Mouse (Mus musculus): ENCODE results near the gene Ppfibp2. TPM values are rescaled to one million over a fixed set of nuclear protein-coding genes. Genes with fewer than 3 reads are reported as not detected.

The Ppfibp2 gene
- total and polyA plus RNA-seq, 3 experiments, result 0.27 TPM; not detected in 2

- DNase-seq (ENCODE audit: low spot score) (no peak), ATAC-seq (ENCODE audit: extremely low read depth, insufficient number of reproducible peaks, low FRiP score, poor library complexity, severe bottlenecking) (no peak)
- H3K36me3 ChIP-seq (replicated peaks), result no peaks in the 10 kb centered on the region
These were observed 193.1 kb downstream of the Ppfibp2 start for GRCm38 (mm10) chr7:107787977-107788620.

GRCm38 (mm10) chr7:107796500-107796899 lies 201.5 kb downstream of the Ppfibp2 start:
- TF ChIP-seq TAL1 (conservative IDR thresholded peaks at IDR 0.05; ENCODE audit: low read depth, low read length), result no peak
- TF ChIP-seq CTCF (IDR thresholded peaks at IDR 0.05; ENCODE audit: low read depth, low read length), result no peak
- no peak for TF ChIP-seq GATA1 (IDR thresholded peaks at IDR 0.05; ENCODE audit: borderline replicate concordance, low read length)
- no peak for TF ChIP-seq POLR2AphosphoS5 (IDR thresholded peaks at IDR 0.05; ENCODE audit: insufficient replicate concordance, low read depth, low read length)
- TF ChIP-seq GATA2 (IDR thresholded peaks at IDR 0.05; ENCODE audit: borderline replicate concordance, low read depth, low read length), result no peak
- no peaks in the 10 kb centered on the region for H3K27me3 ChIP-seq (ENCODE audit: insufficient read depth, low read length)
- peaks cover 3% of the 10 kb centered on the region; the same call in 1 of the 2 replicates for H3K9me3 ChIP-seq (replicated peaks)
- no peak overlapping the region for H3K4me3 ChIP-seq (ENCODE audit: low read depth, low read length)
- no peak for DNase-seq (ENCODE audit: low spot score)
- ATAC-seq (ENCODE audit: extremely low read depth, insufficient number of reproducible peaks, low FRiP score, poor library complexity, severe bottlenecking), result no peak
- no peaks in the 10 kb centered on the region for H3K36me3 ChIP-seq (replicated peaks)
- H3K4me1 ChIP-seq (ENCODE audit: insufficient read depth, low read depth, low read length), result no peaks in the 10 kb centered on the region

More at GRCm38 (mm10) chr7:107787977-107788620, 193.1 kb downstream of the Ppfibp2 start:
- H3K9me3 ChIP-seq (replicated peaks), result peaks cover 12% of the 10 kb centered on the region
- no peaks in the 10 kb centered on the region for H3K27me3 ChIP-seq (ENCODE audit: insufficient read depth, low read length)
- TF ChIP-seq POLR2AphosphoS5 (IDR thresholded peaks at IDR 0.05; ENCODE audit: insufficient replicate concordance, low read depth, low read length) (no peak), GATA1 (IDR thresholded peaks at IDR 0.05; ENCODE audit: borderline replicate concordance, low read length) (no peak), TAL1 (conservative IDR thresholded peaks at IDR 0.05; ENCODE audit: low read depth, low read length) (no peak), GATA2 (IDR thresholded peaks at IDR 0.05; ENCODE audit: borderline replicate concordance, low read depth, low read length) (no peak), CTCF (IDR thresholded peaks at IDR 0.05; ENCODE audit: low read depth, low read length) (no peak)
- no peak overlapping the region for H3K4me3 ChIP-seq (ENCODE audit: low read depth, low read length)
- H3K4me1 ChIP-seq (ENCODE audit: insufficient read depth, low read depth, low read length), result no peaks in the 10 kb centered on the region

Other genes starting within 250 kb of the Ppfibp2 start
- not detected in 2 replicates for gene Syt9, start 224.5 kb upstream of the Ppfibp2 start, total RNA-seq (2014; fragmentation: Nextera tagmentation)
- gene Syt9, start 224.5 kb upstream of the Ppfibp2 start, total RNA-seq (2017), result 0.05 TPM in 1 of 2 replicates, not detected in the other
- gene Syt9, start 224.5 kb upstream of the Ppfibp2 start, polyA plus RNA-seq (2012), result not detected in 2 replicates
- not detected in 2 replicates for gene Olfml1, start 27.8 kb upstream of the Ppfibp2 start, total RNA-seq (2014; fragmentation: Nextera tagmentation)
- 0.17 TPM in 1 of 2 replicates, not detected in the other for gene Olfml1, start 27.8 kb upstream of the Ppfibp2 start, total RNA-seq (2017)
- gene Olfml1, start 27.8 kb upstream of the Ppfibp2 start, polyA plus RNA-seq (2012), result not detected in 2 replicates
- not detected in 2 replicates for gene 5330417H12Rik, start 30.0 kb downstream of the Ppfibp2 start, total RNA-seq (2014; fragmentation: Nextera tagmentation)
- not detected in 2 replicates for gene 5330417H12Rik, start 30.0 kb downstream of the Ppfibp2 start, total RNA-seq (2017)
- not detected in 2 replicates for gene 5330417H12Rik, start 30.0 kb downstream of the Ppfibp2 start, polyA plus RNA-seq (2012)
- not detected in 2 replicates for gene Cyb5r2, start 162.8 kb downstream of the Ppfibp2 start, total RNA-seq (2014; fragmentation: Nextera tagmentation)
- gene Cyb5r2, start 162.8 kb downstream of the Ppfibp2 start, total RNA-seq (2017), result not detected in 2 replicates
- gene Cyb5r2, start 162.8 kb downstream of the Ppfibp2 start, polyA plus RNA-seq (2012), result not detected in 2 replicates
- not detected in 2 replicates for gene Ovch2, start 206.0 kb downstream of the Ppfibp2 start, total RNA-seq (2014; fragmentation: Nextera tagmentation)
- gene Ovch2, start 206.0 kb downstream of the Ppfibp2 start, total RNA-seq (2017), result not detected in 2 replicates
- gene Ovch2, start 206.0 kb downstream of the Ppfibp2 start, polyA plus RNA-seq (2012), result not detected in 2 replicates
- gene Olfr467, start 217.1 kb downstream of the Ppfibp2 start, total RNA-seq (2014; fragmentation: Nextera tagmentation), result not detected in 2 replicates
- gene Olfr467, start 217.1 kb downstream of the Ppfibp2 start, total RNA-seq (2017), result 0.12 TPM in 1 of 2 replicates, not detected in the other
- not detected in 2 replicates for gene Olfr467, start 217.1 kb downstream of the Ppfibp2 start, polyA plus RNA-seq (2012)
- gene Olfr469, start 230.3 kb downstream of the Ppfibp2 start, total RNA-seq (2014; fragmentation: Nextera tagmentation), result not detected in 2 replicates
- gene Olfr469, start 230.3 kb downstream of the Ppfibp2 start, total RNA-seq (2017), result 0.12 and 0.27 TPM in 2 replicates
- gene Olfr469, start 230.3 kb downstream of the Ppfibp2 start, polyA plus RNA-seq (2012), result not detected in 2 replicates